Mouse (Mus musculus) embryonic facial prominence, embryonic 12.5 days (tissue): ENCODE data around the gene Kcnt1. TPM values are rescaled to one million over a fixed set of nuclear protein-coding genes. Genes with fewer than 3 reads are reported as not detected.

ENCODE experiments used
- ATAC-seq: fragments of 200-750 bp; cut with Nextera tagmentation; 2 replicates; pipeline ENCODE4 v1.8.0; 2017; ENCODE audit not compliant: insufficient number of reproducible peaks, insufficient read depth, low FRiP score, low TSS enrichment
- H3K27ac ChIP-seq: fragments of 300-500 bp; sonication (generic); 2 replicates; pipeline ENCODE4 v1.5.1; 2016; ENCODE audit warnings: mild to moderate bottlenecking
- H3K27me3 ChIP-seq: fragments of 300-500 bp; sonication (generic); 2 replicates; pipeline ENCODE4 v1.6.1; 2016; ENCODE audit warnings: mild to moderate bottlenecking, moderate library complexity
- H3K36me3 ChIP-seq: fragments of 300-500 bp; sonication (generic); 2 replicates; pipeline ENCODE4 v1.6.1; 2016; ENCODE audit warnings: mild to moderate bottlenecking
- H3K4me1 ChIP-seq: fragments of 300-500 bp; sonication (generic); 2 replicates; pipeline ENCODE4 v1.6.1; 2016
- H3K4me2 ChIP-seq: fragments of 300-500 bp; sonication (generic); replicated peaks from 2 replicates; pipeline ENCODE4 v1.6.1; 2016; ENCODE audit warnings: mild to moderate bottlenecking, moderate library complexity
- H3K4me3 ChIP-seq: fragments of 300-500 bp; sonication (generic); 2 replicates; pipeline ENCODE4 v1.5.1; 2016; ENCODE audit warnings: mild to moderate bottlenecking
- H3K9ac ChIP-seq: fragments of 300-500 bp; sonication (generic); 2 replicates; pipeline ENCODE4 v1.6.1; 2016; ENCODE audit warnings: mild to moderate bottlenecking, moderate library complexity
- H3K9me3 ChIP-seq: fragments of 300-500 bp; sonication (generic); 2 replicates; pipeline ENCODE4 v1.6.1; 2016; ENCODE audit warnings: mild to moderate bottlenecking, moderate library complexity
- WGBS: fragments of 180-500 bp; shearing (Covaris S2); methylation state at CpG from one replicate; pipeline ENCODE4 v1.1.7; 2016; 5-methylcytosine and 5-hydroxymethylcytosine counted together
- polyA plus RNA-seq: library from polyadenylated mRNA; unstranded; fragments of >200 nt; fragmentation: Nextera tagmentation; extraction: Ambion mirVana; gene quantifications from 2 replicates; pipeline ENCODE4 v1.2.1, GENCODE M21; 2016

The Kcnt1 gene
- polyA plus RNA-seq, 1 experiment from 2014 or later = 1.6 TPM

DNA sequence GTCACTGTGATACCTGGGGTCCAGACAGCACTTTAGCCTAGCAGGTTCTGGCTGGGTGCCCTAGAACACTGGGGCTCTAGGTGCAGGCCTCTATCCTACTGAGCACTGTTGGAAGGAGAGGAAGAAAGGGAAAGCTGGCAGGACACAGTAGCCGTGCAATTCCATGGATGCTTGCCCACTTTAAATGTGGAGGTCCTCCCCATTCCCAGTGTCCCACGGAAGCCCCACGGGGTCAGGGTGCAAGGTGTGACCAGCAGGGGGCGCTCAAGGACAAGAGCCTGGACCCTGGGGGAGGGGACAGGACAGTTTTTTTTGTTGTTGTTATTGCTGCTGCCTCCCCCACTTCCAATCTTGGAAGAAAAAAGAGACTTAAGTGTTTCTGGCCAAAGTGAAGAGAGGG, 13.2 kb upstream of the Kcnt1 start:
- H3K4me3 ChIP-seq = no peak overlapping the region
- no peak overlapping the region for H3K9ac ChIP-seq
- WGBS = 17% methylated on average over 4 of the region's 4 CpGs
- no peaks in the 10 kb centered on the region for H3K9me3 ChIP-seq
- no peaks in the 10 kb centered on the region for H3K36me3 ChIP-seq
- H3K27me3 ChIP-seq = no peaks in the 10 kb centered on the region
- H3K4me2 ChIP-seq = no peak overlapping the region
- no peak overlapping the region for H3K27ac ChIP-seq
- no peak for ATAC-seq
- no peaks in the 10 kb centered on the region for H3K4me1 ChIP-seq

DNA sequence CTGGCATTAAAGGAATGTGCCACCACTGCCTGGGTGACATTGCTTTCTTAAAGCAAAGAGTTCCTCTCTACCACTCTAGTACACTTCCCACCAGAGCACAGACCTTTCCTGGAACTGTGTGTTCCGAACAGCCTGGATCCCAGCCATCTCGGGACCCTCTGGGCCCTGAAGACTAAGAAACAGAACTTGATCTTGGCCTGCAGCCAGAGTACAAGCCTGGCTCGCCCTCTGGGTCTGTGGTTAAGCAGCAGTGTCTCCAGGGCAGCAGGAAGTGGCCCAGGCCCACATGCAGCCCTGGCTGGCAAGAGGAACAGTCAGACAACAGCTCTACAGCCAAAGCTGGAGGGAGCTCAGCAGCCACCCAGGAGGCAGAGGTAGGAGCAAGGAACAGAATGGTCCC, 10.9 kb upstream of the Kcnt1 start:
- H3K36me3 ChIP-seq = no peaks in the 10 kb centered on the region
- no peak overlapping the region for H3K4me3 ChIP-seq
- H3K4me2 ChIP-seq = no peak overlapping the region
- no peaks in the 10 kb centered on the region for H3K4me1 ChIP-seq
- ATAC-seq = no peak
- H3K9ac ChIP-seq = no peak overlapping the region
- no peaks in the 10 kb centered on the region for H3K9me3 ChIP-seq
- H3K27me3 ChIP-seq = no peaks in the 10 kb centered on the region
- WGBS = 45% methylated on average over 3 of the region's 3 CpGs
- no peak overlapping the region for H3K27ac ChIP-seq

DNA sequence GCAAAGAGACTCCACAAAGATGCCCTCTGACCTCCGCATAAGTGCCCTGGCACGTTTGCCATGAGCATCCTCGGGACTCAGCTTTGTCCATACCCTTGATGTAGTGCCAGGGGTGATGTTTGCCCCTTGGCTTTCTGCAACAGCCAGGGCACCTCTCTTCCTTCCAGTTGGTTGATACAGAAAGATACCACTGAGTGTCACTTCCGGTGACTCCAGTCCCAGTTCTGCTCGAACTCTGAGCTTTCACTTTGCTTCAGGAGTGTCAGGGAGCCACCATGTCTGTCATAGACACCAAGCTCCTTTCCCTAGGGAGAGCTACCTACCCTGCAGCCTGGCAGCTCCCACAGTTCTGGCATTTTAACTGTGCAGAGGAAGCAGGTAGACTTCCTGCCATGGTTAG, 9.5 kb upstream of the Kcnt1 start:
- WGBS = 77% methylated on average over 5 of the region's 5 CpGs
- Histone ChIP-seq H3K27ac (no peak overlapping the region), H3K4me2 (no peak overlapping the region), H3K4me1 (no peaks in the 10 kb centered on the region), H3K9me3 (no peaks in the 10 kb centered on the region), H3K27me3 (no peaks in the 10 kb centered on the region), H3K4me3 (no peak overlapping the region), H3K36me3 (no peaks in the 10 kb centered on the region), H3K9ac (no peak overlapping the region)
- ATAC-seq = no peak

DNA sequence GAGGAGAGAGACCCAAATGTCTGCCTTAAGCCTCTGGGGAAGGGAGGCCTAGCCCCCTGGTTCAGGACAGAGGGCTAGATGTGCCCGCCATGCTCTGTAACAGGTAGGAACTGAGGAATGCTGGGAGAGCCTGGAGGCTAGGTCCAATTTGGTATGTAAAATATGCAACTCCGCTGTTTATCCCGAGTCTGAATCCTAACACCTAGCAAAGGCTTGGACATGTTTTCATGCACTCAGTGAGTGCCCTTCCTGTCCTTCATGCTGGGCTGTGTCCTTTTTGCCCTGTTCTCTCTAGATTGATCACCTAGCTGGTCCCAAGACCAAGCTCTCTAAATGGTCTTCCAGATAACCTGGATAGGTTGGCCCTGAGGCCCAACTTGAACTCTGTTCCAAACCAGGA, 3.6 kb upstream of the Kcnt1 start:
- H3K4me2 ChIP-seq = no peak overlapping the region
- no peak for ATAC-seq
- H3K4me1 ChIP-seq = peaks cover 14% of the 10 kb centered on the region
- H3K27me3 ChIP-seq = peaks cover 25% of the 10 kb centered on the region
- H3K4me3 ChIP-seq = no peak overlapping the region
- H3K27ac ChIP-seq = no peak overlapping the region
- 72% methylated on average over 3 of the region's 3 CpGs for WGBS
- no peak overlapping the region for H3K9ac ChIP-seq
- no peaks in the 10 kb centered on the region for H3K9me3 ChIP-seq
- no peaks in the 10 kb centered on the region for H3K36me3 ChIP-seq

DNA sequence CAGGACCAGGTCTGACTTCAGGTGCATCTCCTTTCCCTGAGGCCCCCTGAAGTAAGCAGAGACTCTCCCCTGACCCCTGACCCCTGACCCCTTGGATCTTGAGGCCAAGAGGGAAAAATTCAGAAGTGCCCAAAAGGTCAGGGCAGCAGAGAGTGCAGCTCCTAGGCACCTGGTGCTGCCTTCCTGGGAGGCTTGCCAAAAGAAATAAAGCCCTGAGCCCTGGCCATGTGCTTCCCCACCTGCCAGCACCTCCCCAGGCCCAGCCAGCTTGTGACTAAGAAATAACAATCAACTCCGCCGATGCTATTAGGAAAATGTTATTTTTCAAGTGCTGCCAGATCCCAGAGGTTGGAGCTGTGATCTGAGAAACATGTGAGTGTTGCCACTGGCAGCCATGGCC, 1.5 kb upstream of the Kcnt1 start:
- 64% methylated on average over 2 of the region's 2 CpGs for WGBS
- no peak for ATAC-seq
- Histone ChIP-seq H3K4me1 (peaks cover 14% of the 10 kb centered on the region), H3K27me3 (peaks cover 43% of the 10 kb centered on the region), H3K9ac (no peak overlapping the region), H3K4me3 (no peak overlapping the region), H3K9me3 (no peaks in the 10 kb centered on the region), H3K36me3 (no peaks in the 10 kb centered on the region), H3K4me2 (no peak overlapping the region), H3K27ac (no peak overlapping the region)

DNA sequence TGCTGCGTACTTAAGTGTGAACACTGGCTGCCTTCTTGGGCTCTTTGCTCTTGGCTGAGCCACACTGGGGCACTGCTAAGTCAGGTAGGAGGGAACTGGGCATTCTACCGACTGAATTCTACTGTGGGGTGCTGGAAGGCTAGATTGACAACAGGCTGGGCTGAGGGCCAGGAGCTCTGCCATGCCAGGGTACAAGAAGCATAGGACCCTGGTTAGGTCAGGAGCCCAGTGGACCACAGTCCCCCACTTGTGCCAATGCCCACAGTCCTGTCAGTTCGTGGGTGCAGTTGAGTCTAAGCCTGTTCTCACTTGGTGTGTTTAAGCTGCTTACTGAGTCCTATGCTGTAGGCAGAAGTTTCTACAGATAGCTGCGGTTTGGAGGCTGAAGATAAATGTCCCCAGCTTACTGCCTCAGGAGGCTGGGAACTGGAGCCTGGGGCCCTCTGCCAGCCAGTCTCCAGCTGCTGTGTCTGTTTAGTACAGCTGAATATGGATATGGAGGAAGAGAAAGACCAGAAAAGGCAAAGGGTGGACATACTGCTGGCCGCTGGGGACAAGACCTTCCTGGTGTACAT, 751 bp upstream of the Kcnt1 start:
- H3K9ac ChIP-seq = no peak overlapping the region
- no peak for ATAC-seq
- H3K4me1 ChIP-seq = peaks cover 14% of the 10 kb centered on the region
- H3K4me3 ChIP-seq = no peak overlapping the region
- peaks cover 43% of the 10 kb centered on the region for H3K27me3 ChIP-seq
- H3K4me2 ChIP-seq = peak overlapping the region; percentile 96
- H3K9me3 ChIP-seq = no peaks in the 10 kb centered on the region
- WGBS = 67% methylated on average over 5 of the region's 5 CpGs
- H3K27ac ChIP-seq = no peak overlapping the region
- H3K36me3 ChIP-seq = no peaks in the 10 kb centered on the region

DNA sequence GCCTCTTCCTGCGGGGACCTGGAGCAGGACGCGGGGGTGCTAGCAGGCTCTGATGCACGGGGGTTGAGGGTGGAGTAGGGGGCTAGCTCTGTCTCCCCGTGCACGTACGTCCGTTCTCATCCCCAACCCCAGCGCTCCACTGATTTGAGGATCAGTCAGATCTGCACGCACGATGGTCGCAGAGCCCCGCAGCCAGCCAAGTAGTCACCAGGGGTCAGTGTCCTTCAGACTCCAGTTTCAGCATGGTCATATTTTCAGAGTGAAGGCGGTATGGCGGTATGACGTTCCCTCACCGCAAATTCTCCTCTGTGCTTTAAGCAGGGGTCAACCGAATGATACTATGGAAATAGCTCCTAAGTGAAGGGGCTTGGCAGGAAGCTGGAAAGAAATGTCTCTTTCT, 696 bp downstream of the Kcnt1 start:
- H3K9me3 ChIP-seq = no peaks in the 10 kb centered on the region
- no peak for ATAC-seq
- 0 out of 2 replicates have a peak overlapping the region, but pooled peaks have one; percentile 15 for H3K9ac ChIP-seq
- no peaks in the 10 kb centered on the region for H3K36me3 ChIP-seq
- 6% methylated on average over 18 of the region's 18 CpGs for WGBS
- peak overlapping the region; percentile 42 for H3K4me3 ChIP-seq
- H3K4me2 ChIP-seq = peak overlapping the region; percentile 96
- H3K27ac ChIP-seq = no peak overlapping the region
- H3K4me1 ChIP-seq = peaks cover 14% of the 10 kb centered on the region
- H3K27me3 ChIP-seq = peaks cover 43% of the 10 kb centered on the region

DNA sequence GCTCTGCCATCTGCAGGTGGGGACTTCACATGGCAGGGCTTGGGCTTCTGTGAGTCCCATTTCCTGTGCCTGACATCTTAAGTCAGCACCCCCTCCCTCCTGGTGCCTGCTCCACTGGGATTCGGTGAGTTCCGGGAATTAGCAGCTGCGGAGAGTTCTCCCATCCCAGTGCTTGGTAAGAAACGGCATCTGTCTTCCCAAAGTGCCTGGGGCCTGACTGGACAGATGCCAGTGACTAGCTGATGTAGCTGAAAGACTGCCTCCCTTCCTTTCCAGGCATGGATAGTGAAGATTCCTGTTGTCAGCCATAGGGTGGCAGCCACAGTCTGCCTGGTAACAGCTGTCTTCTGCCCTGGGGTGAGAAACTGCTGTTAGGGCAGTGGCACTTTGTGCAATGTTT, 1.9 kb downstream of the Kcnt1 start:
- Histone ChIP-seq H3K4me1 (peaks cover 14% of the 10 kb centered on the region), H3K4me3 (no peak overlapping the region), H3K36me3 (no peaks in the 10 kb centered on the region), H3K9me3 (no peaks in the 10 kb centered on the region), H3K27ac (no peak overlapping the region), H3K9ac (no peak overlapping the region), H3K4me2 (no peak overlapping the region), H3K27me3 (peaks cover 43% of the 10 kb centered on the region)
- WGBS = 7% methylated on average over 4 of the region's 4 CpGs
- ATAC-seq = no peak

DNA sequence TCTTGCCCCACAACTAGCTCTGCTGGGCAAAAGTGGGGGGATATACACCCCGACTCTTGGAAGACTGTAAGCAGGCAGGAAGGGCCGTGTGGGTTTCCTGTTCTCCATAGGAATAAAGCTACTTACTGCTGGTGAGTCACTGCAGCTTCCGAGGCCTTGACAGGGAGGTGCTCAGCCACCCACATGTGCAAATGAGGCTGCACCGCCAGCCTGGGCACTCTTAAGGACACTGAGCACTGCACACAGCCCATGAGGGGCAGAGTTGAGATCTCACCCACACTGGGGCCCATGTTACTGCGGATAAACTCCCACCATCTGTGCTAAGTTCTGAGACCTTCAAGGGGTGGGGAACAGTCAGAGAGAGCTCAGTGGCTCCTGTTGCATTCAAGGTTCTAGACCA, 3.1 kb downstream of the Kcnt1 start:
- peaks cover 43% of the 10 kb centered on the region for H3K27me3 ChIP-seq
- no peak for ATAC-seq
- WGBS = 66% methylated on average over 5 of the region's 5 CpGs

DNA sequence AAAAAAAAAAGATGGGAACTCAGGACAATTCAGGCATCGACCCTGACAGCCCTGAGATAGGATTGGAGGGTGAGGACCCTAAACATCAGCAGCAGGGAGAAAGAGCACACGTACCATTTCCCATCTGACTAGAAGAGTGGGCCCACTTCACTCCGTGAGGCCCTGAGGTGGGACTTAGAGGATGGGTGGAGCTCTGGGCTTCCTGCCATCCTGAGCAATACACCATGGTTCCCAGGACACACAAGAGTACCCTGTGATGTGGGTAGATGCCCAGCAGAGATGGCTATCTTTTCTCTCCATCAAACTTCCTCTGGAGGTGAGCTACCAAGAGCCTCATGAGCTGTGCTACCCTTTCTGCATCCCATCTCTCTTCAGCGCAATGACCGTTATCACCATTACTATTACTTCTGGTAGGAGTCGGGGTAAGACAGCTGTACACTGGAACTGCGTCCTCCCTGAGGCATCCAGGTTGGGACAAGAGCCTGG, 13.8 kb downstream of the Kcnt1 start:
- H3K4me1 ChIP-seq = peaks cover 6% of the 10 kb centered on the region; the same call in 1 of the 2 replicates
- no peaks in the 10 kb centered on the region for H3K36me3 ChIP-seq
- 29% methylated on average over 7 of the region's 7 CpGs for WGBS
- H3K9ac ChIP-seq = peak overlapping the region; percentile 59
- peak overlapping the region; percentile 75 for H3K4me2 ChIP-seq
- peaks cover 28% of the 10 kb centered on the region for H3K27me3 ChIP-seq
- ATAC-seq = no peak
- no peaks in the 10 kb centered on the region for H3K9me3 ChIP-seq
- H3K27ac ChIP-seq = no peak overlapping the region
- H3K4me3 ChIP-seq = peak overlapping the region; percentile 43

More for the DNA sequence above, 3.1 kb downstream of the Kcnt1 start:
- Histone ChIP-seq H3K4me3 (no peak overlapping the region), H3K27ac (no peak overlapping the region), H3K4me1 (peaks cover 14% of the 10 kb centered on the region), H3K9ac (no peak overlapping the region), H3K9me3 (no peaks in the 10 kb centered on the region), H3K4me2 (no peak overlapping the region), H3K36me3 (no peaks in the 10 kb centered on the region)

DNA sequence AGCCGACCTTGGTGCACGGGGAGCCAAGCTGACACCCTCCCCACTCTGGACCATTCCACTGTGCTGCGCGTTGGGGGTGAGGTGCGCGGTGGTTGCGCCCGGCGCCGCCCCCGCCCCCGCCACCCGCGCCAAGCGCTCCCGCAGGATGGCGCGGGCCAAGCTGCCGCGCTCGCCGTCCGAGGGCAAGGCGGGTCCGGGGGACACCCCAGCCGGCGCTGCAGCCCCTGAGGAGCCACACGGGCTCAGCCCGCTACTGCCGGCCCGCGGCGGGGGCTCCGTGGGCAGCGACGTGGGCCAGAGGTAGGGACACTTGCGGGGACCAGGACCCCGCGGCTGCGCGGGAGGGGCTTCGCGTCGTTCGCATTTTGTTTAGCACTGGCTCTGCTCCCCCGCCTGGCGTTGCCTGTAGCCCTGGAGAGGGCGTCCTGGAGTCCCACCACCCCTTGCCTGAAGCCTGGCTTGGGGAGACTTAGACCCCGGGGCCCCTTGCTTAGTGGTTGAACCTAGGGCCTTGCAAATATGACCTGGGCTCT, 14.3 kb downstream of the Kcnt1 start:
- WGBS = 4% methylated on average over 47 of the region's 49 CpGs
- Histone ChIP-seq H3K27me3 (peaks cover 28% of the 10 kb centered on the region), H3K27ac (no peak overlapping the region), H3K9ac (peak overlapping the region; percentile 59), H3K36me3 (no peaks in the 10 kb centered on the region), H3K4me3 (peak overlapping the region; percentile 43), H3K9me3 (no peaks in the 10 kb centered on the region), H3K4me1 (peaks cover 6% of the 10 kb centered on the region; the same call in 1 of the 2 replicates), H3K4me2 (peak overlapping the region; percentile 75)
- no peak for ATAC-seq

DNA sequence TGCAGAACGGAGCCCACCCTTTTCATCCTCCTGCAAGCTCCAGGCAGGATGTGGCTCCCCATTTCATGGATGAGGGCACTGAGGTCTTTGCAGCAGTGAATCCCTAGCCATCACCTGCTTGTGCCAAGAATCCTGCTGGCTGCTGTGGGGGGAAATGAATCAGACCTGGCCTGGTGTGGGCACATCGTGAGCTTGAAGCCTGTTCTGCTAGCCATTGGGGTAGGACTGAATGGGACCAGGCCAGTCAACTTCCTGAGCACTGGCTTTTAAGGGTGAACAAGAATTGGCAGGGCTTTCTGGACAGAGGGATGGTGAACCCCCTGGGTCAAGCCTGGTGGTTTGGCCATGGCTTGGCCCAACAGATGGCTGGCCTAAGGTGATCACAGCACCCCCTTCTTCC, 15.0 kb downstream of the Kcnt1 start:
- H3K27ac ChIP-seq = no peak overlapping the region
- no peak overlapping the region for H3K4me2 ChIP-seq
- no peaks in the 10 kb centered on the region for H3K9me3 ChIP-seq
- H3K4me1 ChIP-seq = peaks cover 6% of the 10 kb centered on the region; the same call in 1 of the 2 replicates
- H3K27me3 ChIP-seq = peaks cover 28% of the 10 kb centered on the region
- H3K9ac ChIP-seq = no peak overlapping the region
- no peaks in the 10 kb centered on the region for H3K36me3 ChIP-seq
- WGBS = 70% methylated on average over 2 of the region's 2 CpGs
- ATAC-seq = no peak
- no peak overlapping the region for H3K4me3 ChIP-seq
